Mouse (Mus musculus) intestine, embryonic 14.5 days (tissue): ENCODE data around the gene Cdk11b. TPM values are rescaled to one million over a fixed set of nuclear protein-coding genes. Genes with fewer than 3 reads are reported as not detected.

Source experiments
- ATAC-seq: fragments of 200-750 bp; cut with Nextera tagmentation; replicated peaks from 2 replicates; pipeline ENCODE4 v1.8.0; 2017; ENCODE audit warnings: low read depth, moderate number of reproducible peaks, moderate TSS enrichment, moderate library complexity; ENCODE audit not compliant: low FRiP score, low TSS enrichment
- DNase-seq: peaks from one replicate; pipeline ENCODE4 v3.0.0-alpha.2; 2018; ENCODE audit warnings: low spot score
- H3K27ac ChIP-seq: fragments of 300-500 bp; sonication (generic); 2 replicates; pipeline ENCODE4 v1.5.1; 2014; ENCODE audit warnings: low read depth, mild to moderate bottlenecking, control low read depth
- H3K27me3 ChIP-seq: fragments of 300-500 bp; sonication (generic); replicated peaks from 2 replicates; pipeline ENCODE4 v1.6.1; 2014; ENCODE audit warnings: low read length, control low read depth; ENCODE audit not compliant: control insufficient read depth, insufficient read depth
- H3K36me3 ChIP-seq: fragments of 300-500 bp; sonication (generic); 2 replicates; pipeline ENCODE4 v1.6.1; 2014; ENCODE audit warnings: low read length, control low read depth; ENCODE audit not compliant: control insufficient read depth, insufficient read depth
- H3K4me1 ChIP-seq: fragments of 300-500 bp; sonication (generic); replicated peaks from 2 replicates; pipeline ENCODE4 v1.6.1; 2014; ENCODE audit warnings: low read length, control low read depth, mixed read lengths; ENCODE audit not compliant: control insufficient read depth, insufficient read depth
- H3K4me2 ChIP-seq: fragments of 300-500 bp; sonication (generic); 2 replicates; pipeline ENCODE4 v1.6.1; 2014; ENCODE audit warnings: low read length
- H3K4me3 ChIP-seq: fragments of 300-500 bp; sonication (generic); 2 replicates; pipeline ENCODE4 v1.5.1; 2014; ENCODE audit warnings: low read depth, low read length, control low read depth, mixed read lengths
- H3K9ac ChIP-seq: fragments of 300-500 bp; sonication (generic); 2 replicates; pipeline ENCODE4 v1.6.1; 2014; ENCODE audit warnings: mild to moderate bottlenecking, low read length
- H3K9me3 ChIP-seq: fragments of 300-500 bp; sonication (generic); 2 replicates; pipeline ENCODE4 v1.6.1; 2016; ENCODE audit warnings: low read length, control low read depth; ENCODE audit not compliant: control insufficient read depth
- WGBS: fragments of 180-500 bp; shearing (Covaris S2); extraction: QIAGEN DNeasy Blood & Tissue Kit; methylation state at CpG from one replicate; pipeline ENCODE4 v1.1.7; 2014; 5-methylcytosine and 5-hydroxymethylcytosine counted together
- polyA plus RNA-seq: library from polyadenylated mRNA; unstranded; fragments of >200 nt; fragmentation: Nextera tagmentation; extraction: Ambion mirVana; gene quantifications from 2 replicates; pipeline ENCODE4 v1.2.1, GENCODE M21; 2014

Gene Cdk11b
- polyA plus RNA-seq, 1 experiment from 2014 or later: 52.6 TPM

DNA sequence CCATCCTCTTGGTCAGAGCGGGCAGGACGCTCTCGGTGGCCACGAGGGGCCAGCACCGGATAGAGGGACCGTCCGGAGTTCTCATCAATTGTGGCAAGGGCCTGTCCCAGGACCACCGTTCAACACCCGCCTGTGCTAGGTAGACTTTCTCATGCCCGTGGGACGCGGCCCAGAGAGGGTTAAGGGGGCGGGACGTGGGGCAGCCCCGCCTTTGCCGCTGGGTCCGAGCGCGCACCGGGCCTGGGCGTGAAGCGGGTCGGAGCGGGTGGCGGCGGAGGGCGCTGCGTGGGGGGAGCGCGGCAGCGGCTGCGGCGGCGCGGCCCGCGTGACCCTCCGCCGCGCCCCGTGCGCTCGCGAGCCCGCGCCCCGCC is 69.4 kb downstream of the Cdk11b start, which contains the start of gene Fndc10:
Fndc10 (plus strand) TSS at position 232 of the 371 bp plus-strand sequence.
- H3K4me3 ChIP-seq: peak within 1 kb of the TSS; percentile 67
- no peaks in the 10 kb centered on the region for H3K9me3 ChIP-seq
- WGBS: under 1% methylated on average over 31 of the region's 47 CpGs
- ATAC-seq (peak; percentile 79), DNase-seq (peak; percentile 77)
- 0 out of 2 replicates have a peak, but pooled peaks cover 2% of the 10 kb centered on the region for H3K27me3 ChIP-seq
- peaks cover 15% of the 10 kb centered on the region for H3K4me1 ChIP-seq
- peak within 1 kb of the TSS; percentile 93 for H3K4me2 ChIP-seq
- peak within 1 kb of the TSS; percentile 69 for H3K9ac ChIP-seq
- H3K27ac ChIP-seq: peak within 1 kb of the TSS; percentile 57
- H3K36me3 ChIP-seq: no peaks in the 10 kb centered on the region

DNA sequence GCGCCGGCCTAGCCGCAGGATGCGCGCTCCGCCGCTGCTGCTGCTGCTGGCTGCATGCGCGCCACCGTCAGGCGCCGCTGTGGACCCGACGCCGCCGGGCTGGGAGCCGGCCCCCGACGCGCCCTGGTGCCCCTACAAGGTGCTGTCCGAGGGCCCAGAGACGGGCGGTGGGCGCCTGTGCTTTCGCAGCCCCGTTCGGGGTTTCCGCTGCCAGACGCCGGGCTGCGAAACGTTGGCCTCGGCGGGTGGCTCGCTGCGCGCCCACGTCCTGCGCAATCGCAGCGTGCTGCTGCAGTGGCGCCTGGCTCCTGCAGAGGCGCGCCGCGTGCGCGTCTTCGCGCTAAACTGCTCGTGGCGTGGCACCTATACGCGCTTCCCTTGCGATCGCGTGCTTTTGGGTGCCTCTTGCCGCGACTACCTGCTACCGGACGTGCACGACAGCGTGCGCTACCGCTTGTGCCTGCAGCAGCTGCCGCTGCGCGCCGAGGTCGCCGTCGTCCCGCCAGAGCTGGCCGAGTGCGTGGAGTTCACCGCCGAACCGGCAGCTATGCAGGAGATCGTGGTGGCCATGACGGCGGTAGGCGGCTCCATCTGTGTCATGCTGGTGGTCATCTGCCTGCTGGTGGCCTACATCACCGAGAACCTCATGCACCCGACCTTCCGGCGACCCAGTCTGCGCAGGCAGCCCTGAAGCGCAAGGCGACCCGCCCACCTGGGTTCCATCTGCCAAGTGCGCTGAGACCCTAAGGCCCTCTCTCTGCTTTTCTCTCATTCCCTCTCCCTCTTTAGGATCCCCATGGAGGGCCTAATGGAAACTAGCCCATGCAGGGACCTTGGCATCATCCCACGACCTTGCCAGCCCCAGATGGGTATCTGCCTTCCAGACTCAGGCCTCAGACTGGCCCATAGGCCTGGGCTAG is 70.1 kb downstream of the Cdk11b start:
- peak; percentile 80 for DNase-seq
- 0 out of 2 replicates have a peak, but pooled peaks cover 2% of the 10 kb centered on the region for H3K27me3 ChIP-seq
- no peaks in the 10 kb centered on the region for H3K36me3 ChIP-seq
- H3K9me3 ChIP-seq: no peaks in the 10 kb centered on the region
- peak; percentile 72 for ATAC-seq
- H3K27ac ChIP-seq: peak overlapping the region; percentile 57
- H3K4me3 ChIP-seq: peak overlapping the region; percentile 67
- H3K9ac ChIP-seq: peak overlapping the region; percentile 69
- 2% methylated on average over 80 of the region's 92 CpGs for WGBS
- H3K4me2 ChIP-seq: peak overlapping the region; percentile 93
- peaks cover 15% of the 10 kb centered on the region for H3K4me1 ChIP-seq

- H3K9me3 ChIP-seq: no peaks in the 10 kb centered on the region
- H3K27me3 ChIP-seq: 0 out of 2 replicates have a peak, but pooled peaks cover 2% of the 10 kb centered on the region
- peak overlapping the region; percentile 93 for H3K4me2 ChIP-seq
- WGBS: 89% methylated on average over 4 of the region's 4 CpGs
- ATAC-seq (no peak), DNase-seq (no peak)
- H3K4me1 ChIP-seq: peaks cover 15% of the 10 kb centered on the region
- H3K27ac ChIP-seq: no peak overlapping the region
- H3K36me3 ChIP-seq: no peaks in the 10 kb centered on the region
- H3K4me3 ChIP-seq: peak overlapping the region; percentile 67; the same call in 1 of the 2 replicates
- H3K9ac ChIP-seq: peak overlapping the region; percentile 69; the same call in 1 of the 2 replicates
Measured at GRCm38 (mm10) chr4:155695531-155696062, 70.9 kb downstream of the Cdk11b start.

DNA sequence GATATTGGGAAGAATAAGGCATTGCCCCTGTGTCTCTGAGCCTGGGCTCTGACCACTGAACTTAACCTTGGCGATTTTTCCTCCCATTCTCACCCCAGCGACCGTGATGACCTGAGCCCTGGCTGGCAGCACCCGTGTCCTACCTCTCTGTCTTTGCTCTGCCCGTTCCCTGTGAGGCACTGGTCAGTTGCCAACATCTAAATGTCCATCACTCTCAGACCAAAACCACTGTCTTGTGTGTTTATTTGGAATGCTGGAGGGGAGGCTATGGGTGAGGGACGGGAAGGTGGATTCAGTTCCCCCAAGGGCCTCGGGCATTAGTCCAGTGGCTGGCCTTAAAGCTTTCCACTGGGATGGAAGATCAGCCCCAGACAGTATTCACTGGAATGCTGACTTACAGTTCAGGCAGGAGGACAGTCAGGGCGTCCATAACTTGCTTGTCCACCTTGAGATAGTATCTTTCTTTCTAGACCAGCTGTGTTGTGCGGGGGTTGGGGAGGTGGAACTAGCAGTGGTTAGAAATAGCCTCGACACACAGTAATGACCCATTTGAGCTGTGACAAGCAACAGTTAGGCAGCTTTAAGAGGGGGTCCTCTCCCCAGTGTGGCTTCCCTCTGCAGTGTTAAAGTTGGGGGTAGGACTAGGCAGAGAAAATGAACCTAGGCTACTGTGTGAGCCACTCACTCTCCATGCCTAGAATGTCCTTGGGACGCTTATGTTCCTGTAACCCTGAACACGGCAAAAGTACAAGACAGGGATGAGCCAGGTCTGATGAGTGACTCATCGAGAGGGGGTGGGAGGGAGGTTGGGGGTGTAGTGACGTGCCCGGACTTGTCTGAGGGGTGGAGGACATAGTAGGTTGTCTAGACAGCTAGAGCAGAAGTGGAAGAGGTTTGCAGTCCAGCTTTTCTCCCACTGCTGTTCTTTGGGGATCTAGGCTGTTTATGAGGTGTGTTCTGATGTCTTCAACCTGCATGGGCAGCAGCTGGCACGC is 71.9 kb downstream of the Cdk11b start:
- peaks cover 15% of the 10 kb centered on the region for H3K4me1 ChIP-seq
- ATAC-seq (no peak), DNase-seq (no peak)
- H3K9ac ChIP-seq: no peak overlapping the region
- H3K27ac ChIP-seq: no peak overlapping the region
- H3K4me3 ChIP-seq: no peak overlapping the region
- H3K27me3 ChIP-seq: 0 out of 2 replicates have a peak, but pooled peaks cover 2% of the 10 kb centered on the region
- no peaks in the 10 kb centered on the region for H3K9me3 ChIP-seq
- H3K4me2 ChIP-seq: no peak overlapping the region
- WGBS: 74% methylated on average over 16 of the region's 16 CpGs
- H3K36me3 ChIP-seq: no peaks in the 10 kb centered on the region

Other genes starting within 250 kb of the Cdk11b start
- 0.18 TPM in 1 of 2 replicates, not detected in the other for gene Gabrd, start 226.7 kb upstream of the Cdk11b start, polyA plus RNA-seq
- gene Cfap74, start 215.7 kb upstream of the Cdk11b start, polyA plus RNA-seq: 1.8 and 3.0 TPM in 2 replicates
- gene Tmem52, start 155.7 kb upstream of the Cdk11b start, polyA plus RNA-seq: 0.40 and 0.46 TPM in 2 replicates
- gene Gnb1, start 133.5 kb upstream of the Cdk11b start, polyA plus RNA-seq: 503 and 504 TPM in 2 replicates
- 93.6 and 99.6 TPM in 2 replicates for gene Nadk, start 62.5 kb upstream of the Cdk11b start, polyA plus RNA-seq
- gene Slc35e2, start 23.4 kb upstream of the Cdk11b start, polyA plus RNA-seq: 8.5 and 9.5 TPM in 2 replicates
- not detected in 2 replicates for gene Gm10563, start 20.6 kb downstream of the Cdk11b start, polyA plus RNA-seq
- gene Mmp23, start 28.5 kb downstream of the Cdk11b start, polyA plus RNA-seq: 30.3 and 31.1 TPM in 2 replicates
- 17.4 and 19.7 TPM in 2 replicates for gene Mib2, start 44.3 kb downstream of the Cdk11b start, polyA plus RNA-seq
- gene Fndc10, start 69.5 kb downstream of the Cdk11b start, polyA plus RNA-seq: 2.0 and 3.1 TPM in 2 replicates
- gene Ssu72, start 79.9 kb downstream of the Cdk11b start, polyA plus RNA-seq: 149 and 151 TPM in 2 replicates
- gene Tmem240, start 109.9 kb downstream of the Cdk11b start, polyA plus RNA-seq: 0.55 and 0.60 TPM in 2 replicates
- gene Atad3a, start 136.2 kb downstream of the Cdk11b start, polyA plus RNA-seq: 134 and 136 TPM in 2 replicates
- gene Vwa1, start 149.8 kb downstream of the Cdk11b start, polyA plus RNA-seq: 16.4 and 16.6 TPM in 2 replicates
- gene Tmem88b, start 161.0 kb downstream of the Cdk11b start, polyA plus RNA-seq: 0.55 and 0.69 TPM in 2 replicates
- not detected in 2 replicates for gene Ankrd65, start 165.6 kb downstream of the Cdk11b start, polyA plus RNA-seq
- 237 and 246 TPM in 2 replicates for gene Mrpl20, start 178.0 kb downstream of the Cdk11b start, polyA plus RNA-seq
- 161 and 192 TPM in 2 replicates for gene Ccnl2, start 187.6 kb downstream of the Cdk11b start, polyA plus RNA-seq
- 133 and 151 TPM in 2 replicates for gene Aurkaip1, start 206.4 kb downstream of the Cdk11b start, polyA plus RNA-seq
- 60.0 and 73.3 TPM in 2 replicates for gene Mxra8, start 214.8 kb downstream of the Cdk11b start, polyA plus RNA-seq
- 7.3 and 7.8 TPM in 2 replicates for gene Dvl1, start 222.5 kb downstream of the Cdk11b start, polyA plus RNA-seq
- 0.38 and 0.43 TPM in 2 replicates for gene Tas1r3, start 238.5 kb downstream of the Cdk11b start, polyA plus RNA-seq
- 20.5 and 21.4 TPM in 2 replicates for gene Cptp, start 244.6 kb downstream of the Cdk11b start, polyA plus RNA-seq
- 69.3 and 76.4 TPM in 2 replicates for gene Ints11, start 244.7 kb downstream of the Cdk11b start, polyA plus RNA-seq